In the genomic region with DNA sequence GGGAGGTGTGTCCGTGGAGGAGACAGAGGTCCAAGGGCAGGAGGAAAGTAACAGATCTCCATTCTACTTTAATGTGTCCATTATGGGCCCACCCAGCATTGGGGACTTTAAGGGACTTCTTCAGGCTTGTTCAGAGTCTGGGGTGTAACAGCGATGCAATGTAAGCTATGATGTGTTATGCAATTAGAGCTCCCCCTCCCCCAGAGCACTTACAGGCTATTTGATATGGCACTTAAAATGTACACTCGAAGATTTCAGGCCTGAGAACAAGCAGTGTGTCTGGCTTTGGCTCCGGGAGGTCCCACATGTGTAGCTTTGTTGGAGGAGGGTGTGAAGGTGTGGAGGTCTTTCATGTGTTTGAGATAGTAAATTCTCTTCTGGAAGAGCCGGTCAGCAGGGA, we compare ENCODE assay signal across 22 mouse cellular contexts. TPM values are rescaled to one million over a fixed set of nuclear protein-coding genes. Genes with fewer than 3 reads are reported as not detected.
DNase-seq lines count a peak whose midpoint lies in the region; ATAC-seq and TF ChIP-seq lines count a peak whose summit lies in the region.
"Had no signal": no experiment of that assay in that cellular context is flagged by ENCODE, and none has a peak within 500 bp of the region (broad histone marks: within the 10 kb centered on the region; RNA-seq: fewer than 3 reads in every experiment).

No protein-coding gene starts in this region.

- ATAC-seq in heart, embryonic 15.5 days (replicated peaks; ENCODE audit: insufficient number of reproducible peaks, insufficient read depth, low FRiP score, low read depth), result no peak
- no peak for ATAC-seq in lung, embryonic 14.5 days (ENCODE audit: insufficient read depth)
- ATAC-seq in midbrain, embryonic 15.5 days (replicated peaks), result no peak
- ATAC-seq: CD4-positive, CD25-positive, alpha-beta regulatory T cell, adult 4 months; forebrain, embryonic 14.5 days; hindbrain, embryonic 16.5 days; inflammation-experienced regulatory T-cells, adult 6 months had no signal

- peak overlapping the region; percentile 72 for H3K27ac ChIP-seq in gastrocnemius, adult 2 months
- H3K27ac ChIP-seq in heart, embryonic 15.5 days, result peak overlapping the region; percentile 23; the same call in 1 of the 2 replicates
- H3K27ac ChIP-seq in lung, embryonic 14.5 days (ENCODE audit: low read depth), result no peak overlapping the region
- no peak overlapping the region for H3K27ac ChIP-seq in midbrain, embryonic 15.5 days
- H3K27ac ChIP-seq: embryonic facial prominence, embryonic 10.5 days; hindbrain, embryonic 12.5 days had no signal

- no peak for TF ChIP-seq CTCF in gastrocnemius, adult 2 months (IDR thresholded peaks at IDR 0.05)
- no peak for TF ChIP-seq CTCF in lung, embryonic 14.5 days (IDR thresholded peaks at IDR 0.05; ENCODE audit: low read depth)
- TF ChIP-seq CTCF in lung, adult 2 months (IDR thresholded peaks at IDR 0.05; ENCODE audit: insufficient read depth, low read length), result no peak

- WGBS in heart, embryonic 15.5 days, result 50% methylated on average over 5 of the region's 5 CpGs
- WGBS in lung, embryonic 14.5 days, result 69% methylated on average over 5 of the region's 5 CpGs
- WGBS in lung, adult 2 months, result 63% methylated on average over 5 of the region's 5 CpGs
- 93% methylated on average over 5 of the region's 5 CpGs for whole genome bisulfite sequencing in midbrain, embryonic 15.5 days

- peak overlapping the region; percentile 1; the same call in 1 of the 2 replicates for H3K4me2 ChIP-seq in heart, embryonic 15.5 days
- H3K4me2 ChIP-seq in lung, embryonic 14.5 days, result no peak overlapping the region
- no peak overlapping the region for H3K4me2 ChIP-seq in midbrain, embryonic 15.5 days
- H3K4me2 ChIP-seq: heart, embryonic 11.5 days; hindbrain, embryonic 12.5 days had no signal

- intact Hi-C loops in gastrocnemius, adult 2 months (cut with DNase I), result loop anchor here (5.0 kb wide), 1 partner anchor 42 kb away; no protein-coding TSS in a partner anchor

- no peak for TF ChIP-seq POLR2A in lung, adult 2 months (IDR thresholded peaks at IDR 0.05; ENCODE audit: borderline replicate concordance, extremely low read depth, low read depth, low read length)

- DNase-seq in gastrocnemius, adult 2 months, result no peak
- DNase-seq in gastrocnemius, adult 18-20 months (ENCODE audit: low spot score), result no peak
- no peak for DNase-seq in heart, adult 9 months (ENCODE audit: low spot score in 2 of 2)
- DNase-seq in lung, embryonic 14.5 days, result peak; percentile 6
- DNase-seq in lung, adult 2 months, result no peak
- DNase-seq: adrenal gland, adult 8-10 months; adrenal gland, postnatal 36 days; B cell, adult 2 months; cerebellum, adult 2 months; cerebellum, postnatal 10 days; gastrocnemius, postnatal 10 days; heart, postnatal 4 days had no signal

- H3K36me3 ChIP-seq in heart, embryonic 15.5 days, result no peaks in the 10 kb centered on the region
- H3K36me3 ChIP-seq in lung, embryonic 14.5 days (ENCODE audit: insufficient read depth), result no peaks in the 10 kb centered on the region
- H3K36me3 ChIP-seq in midbrain, embryonic 15.5 days (replicated peaks), result no peaks in the 10 kb centered on the region
- H3K36me3 ChIP-seq: embryonic facial prominence, embryonic 10.5 days; G1E; hindbrain, embryonic 12.5 days had no signal

- H3K27me3 ChIP-seq in heart, embryonic 15.5 days, result no peaks in the 10 kb centered on the region
- H3K27me3 ChIP-seq in lung, embryonic 14.5 days (ENCODE audit: insufficient read depth, low read length), result no peaks in the 10 kb centered on the region
- no peaks in the 10 kb centered on the region for H3K27me3 ChIP-seq in midbrain, embryonic 15.5 days (replicated peaks)
- H3K27me3 ChIP-seq: hindbrain, embryonic 12.5 days had no signal

- H3K9me3 ChIP-seq in heart, embryonic 15.5 days (replicated peaks), result no peaks in the 10 kb centered on the region
- no peaks in the 10 kb centered on the region for H3K9me3 ChIP-seq in lung, embryonic 14.5 days (ENCODE audit: low read depth, low read length)
- H3K9me3 ChIP-seq in midbrain, embryonic 15.5 days, result no peaks in the 10 kb centered on the region
- H3K9me3 ChIP-seq: embryonic facial prominence, embryonic 10.5 days; G1E; hindbrain, embryonic 12.5 days had no signal

- peaks cover 65% of the 10 kb centered on the region for H3K4me1 ChIP-seq in heart, embryonic 15.5 days (replicated peaks)
- no peaks in the 10 kb centered on the region for H3K4me1 ChIP-seq in lung, embryonic 14.5 days (ENCODE audit: insufficient read depth)
- H3K4me1 ChIP-seq in lung, adult 2 months (ENCODE audit: control insufficient read depth, insufficient read depth, low read length), result no peaks in the 10 kb centered on the region
- no peaks in the 10 kb centered on the region for H3K4me1 ChIP-seq in midbrain, embryonic 15.5 days
- H3K4me1 ChIP-seq: hindbrain, embryonic 12.5 days had no signal

- H3K9ac ChIP-seq in heart, embryonic 15.5 days, result no peak overlapping the region
- no peak overlapping the region for H3K9ac ChIP-seq in lung, embryonic 14.5 days
- no peak overlapping the region for H3K9ac ChIP-seq in midbrain, embryonic 15.5 days
- H3K9ac ChIP-seq: hindbrain, embryonic 12.5 days had no signal

- H3K4me3 ChIP-seq in gastrocnemius, adult 2 months, result no peak overlapping the region
- H3K4me3 ChIP-seq in heart, embryonic 15.5 days, result no peak overlapping the region
- no peak overlapping the region for H3K4me3 ChIP-seq in lung, embryonic 14.5 days (ENCODE audit: low read depth, low read length)
- H3K4me3 ChIP-seq in lung, adult 2 months (replicated peaks; ENCODE audit: extremely low read depth, low read depth, low read length), result no peak overlapping the region
- no peak overlapping the region for H3K4me3 ChIP-seq in midbrain, embryonic 15.5 days
- H3K4me3 ChIP-seq: embryonic facial prominence, embryonic 10.5 days; hindbrain, embryonic 12.5 days had no signal

RNA-seq across cellular contexts. Expression of a gene that starts 7.6 kb away (rescaled TPM):
- 100 to 1,000 TPM; 188 to 287 TPM for total RNA-seq in gastrocnemius, adult 2 months (2021)
- 100 to 1,000 TPM; 191 to 208 TPM for total RNA-seq in gastrocnemius, adult 18-20 months (2021)
- 49.3 and 55.5 TPM in 2 replicates for polyA plus RNA-seq in heart, embryonic 15.5 days (2015; fragmentation: Nextera tagmentation; extraction: Ambion mirVana)
- polyA plus RNA-seq in lung, embryonic 14.5 days (2014; fragmentation: Nextera tagmentation; extraction: Ambion mirVana), result 5.6 and 6.3 TPM in 2 replicates
- polyA plus RNA-seq in lung, adult 2 months (2012; rRNA removed), result 3.3 and 5.5 TPM in 2 replicates
- polyA plus RNA-seq in midbrain, embryonic 15.5 days (2015; fragmentation: Nextera tagmentation; extraction: Ambion mirVana), result 14.4 and 18.2 TPM in 2 replicates
- polyA plus RNA-seq: CD4-positive, CD25-positive, alpha-beta regulatory T cell, adult 4 months; inflammation-experienced regulatory T-cells, adult 6 months had no signal

Comparison
In these comparisons a context has a peak if more than half of its experiments do, and no peak if none do; other contexts are left out.
1. H3K27ac ChIP-seq: peak in gastrocnemius, adult 2 months (single experiment) and heart, embryonic 15.5 days (single experiment); none in lung, embryonic 14.5 days (single experiment) and midbrain, embryonic 15.5 days (single experiment).